ENCODE assay signal across 42 mouse cellular contexts in genomic region chr10:128976395-128976794, GRCm38 (mm10). TPM values are rescaled to one million over a fixed set of nuclear protein-coding genes. Genes with fewer than 3 reads are reported as not detected.
"Had no signal": no experiment of that assay in that cellular context is flagged by ENCODE, and none has a peak within 500 bp of the region (broad histone marks: within the 10 kb centered on the region; RNA-seq: fewer than 3 reads in every experiment).

No protein-coding gene starts in this region.

- H3K27ac ChIP-seq: heart, embryonic 15.5 days; hindbrain, embryonic 13.5 days; hindbrain, embryonic 15.5 days; hindbrain, postnatal 0 days; kidney, embryonic 15.5 days; kidney, postnatal 0 days; limb, embryonic 13.5 days; limb, embryonic 15.5 days; liver, embryonic 14.5 days had no signal

- H3K4me1 ChIP-seq: heart, embryonic 15.5 days; hindbrain, embryonic 13.5 days; hindbrain, embryonic 15.5 days had no signal

- ATAC-seq: forebrain, embryonic 16.5 days; hindbrain, postnatal 0 days; intestine, embryonic 16.5 days had no signal

- DNase-seq: gastrocnemius, postnatal 14 days; gastrocnemius, postnatal 36 days; heart, adult 18-20 months; kidney, adult 11 months; kidney, adult 2 months; kidney, adult 9 months; kidney, postnatal 14 days; kidney, postnatal 36 days; layer of hippocampus, adult 9-11 months; layer of hippocampus, postnatal 36 days; left cerebral cortex, postnatal 4 days; lung, adult 18-20 months had no signal

- H3K9ac ChIP-seq: heart, embryonic 15.5 days; hindbrain, embryonic 13.5 days; hindbrain, embryonic 15.5 days; kidney, embryonic 15.5 days; limb, embryonic 13.5 days; limb, embryonic 15.5 days; liver, embryonic 14.5 days had no signal

- H3K27me3 ChIP-seq: heart, embryonic 15.5 days; hindbrain, embryonic 13.5 days; hindbrain, embryonic 15.5 days; limb, embryonic 13.5 days; limb, embryonic 15.5 days had no signal

- H3K9me3 ChIP-seq: heart, embryonic 15.5 days; hindbrain, embryonic 13.5 days; hindbrain, embryonic 15.5 days; kidney, embryonic 15.5 days; limb, embryonic 13.5 days; limb, embryonic 15.5 days had no signal

- H3K4me2 ChIP-seq: heart, embryonic 15.5 days; hindbrain, embryonic 13.5 days; hindbrain, embryonic 15.5 days; kidney, embryonic 15.5 days; limb, embryonic 13.5 days; limb, embryonic 15.5 days; liver, embryonic 11.5 days had no signal

- H3K4me3 ChIP-seq: heart, embryonic 15.5 days; hindbrain, embryonic 13.5 days; hindbrain, embryonic 15.5 days; kidney, embryonic 15.5 days; limb, embryonic 13.5 days; limb, embryonic 15.5 days had no signal

- H3K36me3 ChIP-seq: heart, embryonic 15.5 days; hindbrain, embryonic 13.5 days; hindbrain, embryonic 15.5 days; kidney, embryonic 15.5 days; limb, embryonic 13.5 days; limb, embryonic 15.5 days had no signal

RNA-seq across cellular contexts. Expression of gene Olfr9, which starts 12.8 kb away (rescaled TPM):
- total RNA-seq: gastrocnemius, adult 18-20 months; gastrocnemius, adult 8-10 months; gastrocnemius, postnatal 14 days; gastrocnemius, postnatal 36 days; heart, adult 18-20 months; hematopoietic stem cell, adult 5-6 weeks; hindbrain, postnatal 0 days; layer of hippocampus, adult 18-20 months; layer of hippocampus, adult 8-10 months; layer of hippocampus, postnatal 14 days; layer of hippocampus, postnatal 36 days; left cerebral cortex, adult 18-20 months; left cerebral cortex, adult 8-10 months; left cerebral cortex, postnatal 10 days; left cerebral cortex, postnatal 25 days; left cerebral cortex, postnatal 4 days had no signal
- polyA plus RNA-seq: forebrain, embryonic 16.5 days; frontal cortex, adult 2 months; gonadal fat pad, adult 2 months; heart, embryonic 15.5 days; heart, postnatal 0 days; hindbrain, embryonic 11.5 days; hindbrain, embryonic 13.5 days; hindbrain, embryonic 15.5 days; hindbrain, postnatal 0 days; intestine, embryonic 14.5 days; intestine, embryonic 16.5 days; kidney, adult 2 months; kidney, embryonic 15.5 days; kidney, postnatal 0 days; large intestine, adult 2 months; limb, embryonic 11.5 days; limb, embryonic 13.5 days; limb, embryonic 15.5 days; liver, embryonic 11.5 days; liver, embryonic 14.5 days; liver, embryonic 16.5 days had no signal

RNA-seq across cellular contexts. Expression of gene Mettl7b, which starts 15.6 kb away (rescaled TPM):
- total RNA-seq: heart, adult 18-20 months; hematopoietic stem cell, adult 5-6 weeks; hindbrain, postnatal 0 days; layer of hippocampus, adult 18-20 months; layer of hippocampus, adult 8-10 months; layer of hippocampus, postnatal 14 days; layer of hippocampus, postnatal 36 days; left cerebral cortex, adult 18-20 months; left cerebral cortex, adult 8-10 months; left cerebral cortex, postnatal 10 days; left cerebral cortex, postnatal 25 days; left cerebral cortex, postnatal 4 days had no signal
- polyA plus RNA-seq: forebrain, embryonic 16.5 days; frontal cortex, adult 2 months; heart, embryonic 15.5 days; heart, postnatal 0 days; hindbrain, embryonic 11.5 days; hindbrain, embryonic 13.5 days; hindbrain, embryonic 15.5 days; hindbrain, postnatal 0 days; limb, embryonic 11.5 days; liver, embryonic 11.5 days; liver, embryonic 14.5 days had no signal

RNA-seq across cellular contexts. Expression of gene Olfr763, which starts 34.2 kb away (rescaled TPM):
- total RNA-seq: gastrocnemius, adult 18-20 months; gastrocnemius, adult 8-10 months; gastrocnemius, postnatal 14 days; gastrocnemius, postnatal 36 days; heart, adult 18-20 months; hematopoietic stem cell, adult 5-6 weeks; hindbrain, postnatal 0 days; layer of hippocampus, adult 18-20 months; layer of hippocampus, adult 8-10 months; layer of hippocampus, postnatal 14 days; layer of hippocampus, postnatal 36 days; left cerebral cortex, adult 18-20 months; left cerebral cortex, adult 8-10 months; left cerebral cortex, postnatal 10 days; left cerebral cortex, postnatal 25 days; left cerebral cortex, postnatal 4 days had no signal
- polyA plus RNA-seq: forebrain, embryonic 16.5 days; frontal cortex, adult 2 months; gonadal fat pad, adult 2 months; heart, embryonic 15.5 days; heart, postnatal 0 days; hindbrain, embryonic 11.5 days; hindbrain, embryonic 13.5 days; hindbrain, embryonic 15.5 days; hindbrain, postnatal 0 days; intestine, embryonic 14.5 days; intestine, embryonic 16.5 days; kidney, adult 2 months; kidney, embryonic 15.5 days; kidney, postnatal 0 days; large intestine, adult 2 months; limb, embryonic 11.5 days; limb, embryonic 13.5 days; limb, embryonic 15.5 days; liver, embryonic 11.5 days; liver, embryonic 14.5 days; liver, embryonic 16.5 days had no signal

RNA-seq across cellular contexts. Expression of gene Itga7, which starts 42.8 kb away (rescaled TPM):
- total RNA-seq: hematopoietic stem cell, adult 5-6 weeks had no signal
